Mouse (Mus musculus) kidney, postnatal 14 days (tissue): Measurements from ENCODE around the gene Slc22a28.
"Not testable (repeated sequence)": the region's sequence is repeated elsewhere in the genome, so short reads cannot be mapped to it uniquely, and the experiment has no call there.

Experiments used
- DNase-seq: peaks from one replicate; pipeline ENCODE4 v3.0.0; 2022; ENCODE audit warnings: mixed read lengths

Gene Slc22a28

DNA sequence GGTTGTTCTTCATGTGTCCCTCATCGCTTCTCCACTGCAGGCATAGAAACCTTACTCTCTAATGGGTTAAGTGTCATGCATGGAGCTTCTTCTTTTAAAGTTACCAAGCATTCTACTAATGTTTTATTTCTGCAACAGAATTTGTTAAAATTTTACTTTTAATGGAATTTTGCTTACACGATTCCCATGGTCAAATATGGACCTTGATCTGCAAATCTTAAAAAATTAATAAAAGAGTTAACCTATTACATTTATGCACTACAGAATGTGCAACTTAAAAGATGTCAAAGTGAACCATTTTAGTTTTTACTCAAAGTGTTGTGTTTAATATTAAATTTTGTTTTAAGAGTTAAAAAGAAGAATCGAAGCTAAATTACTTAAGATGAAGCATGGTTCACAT lies at the start of gene Slc22a28:
Gene Slc22a28 (minus strand): TSS at position 102 of the 400 bp plus-strand sequence.
- not testable (repeated sequence) for DNase-seq

DNA sequence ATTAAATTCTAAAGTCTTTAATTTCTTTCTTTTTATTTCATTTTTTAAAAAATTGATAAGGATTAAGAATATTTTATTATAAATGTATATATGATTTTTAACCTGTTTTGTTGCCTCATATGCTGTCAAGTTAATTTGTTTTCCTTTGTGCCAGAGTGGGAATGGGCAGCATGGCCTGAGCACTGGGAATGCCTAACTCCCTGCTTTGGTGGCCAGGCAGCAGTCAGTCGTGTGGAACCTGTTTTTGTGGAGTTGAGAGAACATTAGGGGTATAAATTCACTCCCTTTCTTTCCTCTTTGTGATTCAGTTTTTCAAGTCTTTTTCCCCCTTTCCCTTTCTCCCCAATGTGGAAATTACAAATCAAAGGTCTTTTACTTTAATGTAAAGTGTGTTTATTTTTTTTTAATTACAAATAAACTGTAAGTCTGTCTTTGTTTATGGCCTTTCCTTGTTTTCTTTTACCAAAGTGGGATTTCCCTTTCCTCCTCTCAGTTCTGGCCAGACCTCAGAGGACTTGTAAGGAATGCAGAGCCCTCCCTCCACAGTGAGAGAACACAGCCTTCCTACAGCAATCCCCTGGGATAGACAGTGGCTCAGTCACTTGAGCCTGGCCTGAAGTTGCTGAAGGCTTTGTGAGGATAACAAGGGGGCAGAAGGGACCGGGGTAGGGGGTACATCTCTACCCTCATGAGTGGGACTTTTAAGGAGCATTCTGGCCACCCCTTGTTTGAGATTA lies 17.2 kb upstream of the Slc22a28 start:
- no peak for DNase-seq

DNA sequence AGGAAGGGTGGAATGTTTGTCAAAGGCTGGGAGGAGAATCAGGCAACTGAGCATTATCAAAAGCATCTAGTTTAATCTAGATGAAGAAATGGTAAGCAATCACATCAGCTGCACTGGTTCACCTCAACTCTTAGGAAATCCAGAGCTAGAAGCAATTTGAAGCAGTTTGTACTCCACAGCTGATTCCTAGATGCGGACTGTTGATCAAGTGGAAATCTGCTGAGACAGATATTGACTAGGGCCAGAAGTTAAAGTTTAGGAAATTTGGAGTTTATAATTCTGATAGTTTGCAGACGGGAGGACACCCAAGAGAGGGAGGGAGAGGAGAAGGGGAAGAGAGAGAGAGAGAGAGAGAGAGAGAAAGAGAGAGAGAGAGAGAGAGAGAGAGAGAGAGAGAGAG lies 10.9 kb upstream of the Slc22a28 start:
- DNase-seq = not testable (repeated sequence)

DNA sequence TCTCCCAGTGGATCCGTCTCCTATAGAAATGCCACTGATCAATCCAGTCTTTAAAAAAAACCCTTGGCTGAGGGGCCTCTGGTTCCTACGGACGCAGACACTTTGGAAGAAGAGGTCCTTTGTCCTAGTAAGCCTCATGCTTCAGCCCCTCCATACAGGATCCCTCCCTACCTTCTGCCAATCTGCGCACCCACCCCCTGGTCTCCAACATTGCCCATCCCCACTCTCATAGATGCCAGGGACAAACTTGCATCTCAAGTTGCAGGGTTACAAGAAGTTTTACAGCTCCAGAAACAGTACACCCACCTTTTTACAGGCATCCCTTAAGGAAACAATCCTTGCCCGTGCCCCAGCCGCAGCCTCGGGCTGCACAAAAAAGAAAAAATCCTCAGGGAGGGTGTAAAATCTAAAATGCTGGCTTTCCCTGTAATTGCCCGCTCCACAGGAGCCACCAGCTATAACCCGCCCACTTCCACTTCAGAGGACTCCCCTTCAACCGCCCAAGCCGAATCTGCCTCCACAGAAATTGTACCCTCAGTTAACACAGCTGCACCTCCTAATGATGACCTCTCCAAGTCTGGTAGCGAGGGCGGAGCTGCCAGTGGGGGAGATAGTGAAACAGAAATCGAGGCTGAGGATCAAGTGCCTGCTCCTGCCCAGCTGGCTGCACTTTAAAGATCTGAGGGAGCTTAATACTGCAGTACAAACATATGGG lies 2.5 kb upstream of the Slc22a28 start:
- not testable (repeated sequence) for DNase-seq

DNA sequence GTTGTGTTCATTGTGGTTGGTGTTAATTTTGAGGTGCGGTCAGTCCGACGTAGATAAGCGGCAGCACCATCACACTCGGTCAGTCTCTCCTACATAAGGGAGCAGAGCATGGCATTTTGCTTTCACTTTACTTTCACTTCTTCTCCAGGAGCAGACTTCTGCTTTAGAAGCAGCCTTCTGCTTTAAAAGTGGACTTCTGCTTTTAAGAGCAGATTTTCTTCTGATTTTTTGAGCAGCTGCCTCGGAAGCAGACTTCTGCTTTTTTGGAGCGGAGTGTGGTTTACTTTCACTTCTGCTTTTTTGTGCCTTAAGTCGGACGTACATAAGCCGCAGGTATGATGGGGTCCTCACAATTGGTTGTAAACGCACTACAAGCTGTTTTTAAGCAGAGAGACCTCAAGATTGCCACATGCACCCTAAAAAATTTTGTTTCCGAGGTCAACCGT lies 111.9 kb downstream of the Slc22a28 start:
- no peak for DNase-seq

DNA sequence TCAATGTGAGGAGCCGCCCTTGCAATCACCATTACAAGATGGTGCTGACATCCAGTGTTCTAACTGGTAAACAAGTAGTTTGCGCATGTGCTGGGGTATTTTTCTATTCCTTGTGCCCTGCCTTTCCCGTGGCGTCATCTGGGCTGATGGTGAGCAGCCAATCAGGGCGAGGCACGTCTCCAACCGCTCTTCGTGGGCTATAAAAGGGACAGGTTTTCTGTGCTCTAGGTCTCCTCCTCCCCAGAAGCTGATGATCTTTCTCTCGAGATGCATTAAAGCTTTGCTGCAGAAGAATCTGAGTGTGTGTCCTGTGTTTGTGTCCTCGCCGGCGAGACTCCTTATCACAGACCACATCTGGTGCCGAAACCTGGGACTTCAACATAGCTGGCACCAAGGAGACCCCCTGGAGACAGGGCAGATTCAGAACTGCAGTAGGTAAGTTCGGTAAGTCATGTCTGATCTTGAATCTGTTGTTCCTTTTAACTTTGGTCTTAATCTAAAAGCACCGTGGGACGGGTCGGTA lies 112.4 kb downstream of the Slc22a28 start:
- DNase-seq = not testable (repeated sequence)

DNA sequence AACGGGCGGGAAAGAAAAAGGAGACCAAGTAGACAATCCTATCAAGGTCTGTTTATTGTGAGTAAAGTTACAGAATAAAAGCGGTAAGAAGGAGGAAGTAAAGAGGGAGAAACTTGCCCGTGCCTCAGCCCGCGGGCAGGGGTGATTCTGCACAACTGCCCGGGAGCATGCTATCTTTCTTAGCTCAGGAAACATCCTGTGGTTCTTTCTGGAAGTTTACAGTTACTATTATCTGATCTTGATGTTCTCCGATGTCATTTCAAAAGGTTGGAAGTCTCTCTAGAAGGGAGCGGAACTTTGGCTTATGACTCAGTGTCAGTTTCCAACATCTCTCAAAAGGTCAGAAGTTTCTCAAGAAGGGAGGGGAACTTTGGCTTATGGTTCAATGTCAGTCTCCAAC lies 113.2 kb downstream of the Slc22a28 start:
- not testable (repeated sequence) for DNase-seq
